23 mouse cellular contexts compared by ENCODE assay signal in genomic region chr13:21850696-21851095, GRCm38 (mm10). TPM values are rescaled to one million over a fixed set of nuclear protein-coding genes. Genes with fewer than 3 reads are reported as not detected.
"Had no signal": no experiment of that assay in that cellular context is flagged by ENCODE, and none has a peak within 500 bp of the region (broad histone marks: within the 10 kb centered on the region; RNA-seq: fewer than 3 reads in every experiment).

No protein-coding gene starts in this region.

RNA-seq across cellular contexts. Expression of gene Hist1h4m, which starts 39.1 kb away (rescaled TPM):
- polyA plus RNA-seq: heart, embryonic 12.5 days; heart, embryonic 13.5 days; heart, embryonic 14.5 days; heart, embryonic 16.5 days; heart, postnatal 0 days; hindbrain, embryonic 10.5 days; hindbrain, embryonic 11.5 days; hindbrain, embryonic 12.5 days; hindbrain, embryonic 13.5 days; hindbrain, embryonic 14.5 days; hindbrain, embryonic 15.5 days; hindbrain, embryonic 16.5 days; hindbrain, postnatal 0 days; intestine, embryonic 14.5 days; intestine, embryonic 15.5 days; intestine, embryonic 16.5 days; intestine, postnatal 0 days; kidney, adult 2 months; kidney, embryonic 14.5 days; kidney, embryonic 15.5 days; kidney, embryonic 16.5 days; kidney, postnatal 0 days had no signal

RNA-seq across cellular contexts. Expression of gene Hist1h2ao, which starts 40.4 kb away (rescaled TPM):
- polyA plus RNA-seq: heart, embryonic 13.5 days; heart, embryonic 14.5 days; heart, embryonic 16.5 days; heart, postnatal 0 days; hindbrain, embryonic 11.5 days; hindbrain, embryonic 13.5 days; hindbrain, embryonic 14.5 days; hindbrain, embryonic 15.5 days; hindbrain, embryonic 16.5 days; hindbrain, postnatal 0 days; intestine, embryonic 14.5 days; intestine, embryonic 15.5 days; intestine, embryonic 16.5 days; intestine, postnatal 0 days; kidney, adult 2 months; kidney, embryonic 14.5 days; kidney, embryonic 16.5 days; kidney, postnatal 0 days; large intestine, adult 2 months had no signal
